Mouse (Mus musculus): ENCODE data around the gene Mrpl47. TPM values are rescaled to one million over a fixed set of nuclear protein-coding genes. Genes with fewer than 3 reads are reported as not detected.

The Mrpl47 gene
- total RNA-seq, 2 experiments from 2014 or later: 17.6 to 22.1 TPM

Other genes with a start within 250 kb of the Mrpl47 start
- under 1 TPM; 0.29 to 0.37 TPM for gene Kcnmb3, start 245.4 kb downstream of the Mrpl47 start, total RNA-seq (2021)
- 10 to 100 TPM; 33.5 to 33.7 TPM for gene Zfp639, start 227.3 kb downstream of the Mrpl47 start, total RNA-seq (2021)
- 100 to 1,000 TPM in 1 of 2 experiments, 10 to 100 TPM in 1; 96.4 to 130 TPM for gene Mfn1, start 208.1 kb downstream of the Mrpl47 start, total RNA-seq (2021)
- 10 to 100 TPM; 42.7 to 43.7 TPM for gene Gnb4, start 121.0 kb downstream of the Mrpl47 start, total RNA-seq (2021)
- gene Actl6a, start 31.3 kb downstream of the Mrpl47 start, total RNA-seq (2021): 10 to 100 TPM; 18.8 to 19.9 TPM
- 100 to 1,000 TPM; 196 TPM for gene Ndufb5, start 615 bp downstream of the Mrpl47 start, total RNA-seq (2021)
- 10 to 100 TPM; 16.5 to 20.7 TPM for gene Usp13, start 79.9 kb upstream of the Mrpl47 start, total RNA-seq (2021)